Mouse (Mus musculus) testis, adult 2 months (tissue): ENCODE measurements around the gene Prrc2a. TPM values are rescaled to one million over a fixed set of nuclear protein-coding genes. Genes with fewer than 3 reads are reported as not detected.

Source experiments
- H3K27ac ChIP-seq: fragments of 200-500 bp; 2 replicates; pipeline ENCODE4 v1.5.1; 2012; ENCODE audit warnings: low read depth, low read length; ENCODE audit not compliant: control insufficient read depth, insufficient read depth
- H3K27me3 ChIP-seq: fragments of 200-500 bp; 2 replicates; pipeline ENCODE4 v1.6.1; 2012; ENCODE audit warnings: mild to moderate bottlenecking, low read length, moderate library complexity; ENCODE audit not compliant: control insufficient read depth, insufficient read depth
- H3K36me3 ChIP-seq: fragments of 200-500 bp; 2 replicates; pipeline ENCODE4 v1.6.1; 2012; ENCODE audit warnings: mild to moderate bottlenecking, low read length; ENCODE audit not compliant: control insufficient read depth, insufficient read depth
- H3K4me1 ChIP-seq: fragments of 200-500 bp; 2 replicates; pipeline ENCODE4 v1.6.1; 2012; ENCODE audit warnings: low read length; ENCODE audit not compliant: control insufficient read depth, insufficient read depth
- H3K4me3 ChIP-seq: fragments of 200-500 bp; 2 replicates; pipeline ENCODE4 v1.5.1; 2012; ENCODE audit warnings: low read depth, mild to moderate bottlenecking, low read length, moderate library complexity, mixed read lengths; ENCODE audit not compliant: control insufficient read depth
- CTCF ChIP-seq: fragments of 200-500 bp; IDR thresholded peaks from 2 replicates; pipeline ENCODE4 v1.5.1; 2012; ENCODE audit warnings: low read depth, mild to moderate bottlenecking, inconsistent platforms, low read length, moderate library complexity; ENCODE audit not compliant: control insufficient read depth, insufficient read depth, insufficient replicate concordance
- POLR2A ChIP-seq: fragments of 200-500 bp; IDR thresholded peaks from 2 replicates; pipeline ENCODE4 v1.6.1; 2012; ENCODE audit warnings: low read depth, mild to moderate bottlenecking, inconsistent platforms, low read length, moderate library complexity; ENCODE audit not compliant: control insufficient read depth
- polyA plus RNA-seq: library from polyadenylated mRNA; depleted of rRNA; stranded (reverse); fragments of >200 nt; gene quantifications from 2 replicates; pipeline ENCODE4 v1.2.3, GENCODE M21; 2012

Gene Prrc2a
- polyA plus RNA-seq, 1 experiment = 515 TPM

DNA sequence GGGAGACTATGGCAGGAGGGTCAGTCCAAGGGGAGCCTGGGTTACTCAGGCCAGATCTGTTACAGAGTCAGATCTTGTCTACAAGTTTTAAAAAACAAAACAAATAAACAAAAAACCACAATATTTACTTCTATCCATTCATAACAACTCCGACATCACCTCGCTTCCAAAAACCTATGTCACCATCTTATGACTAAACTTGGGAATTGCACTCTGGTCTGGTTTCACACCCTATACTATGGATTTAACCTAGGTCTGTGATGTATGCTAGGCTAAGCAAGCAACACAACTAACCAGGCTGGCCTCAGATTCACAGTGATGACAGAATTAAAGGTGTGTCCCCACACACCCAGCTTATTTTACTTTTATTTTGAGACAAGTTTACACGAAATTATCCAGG is 58.2 kb downstream of the Prrc2a start:
- Histone ChIP-seq H3K27ac (no peak overlapping the region), H3K4me3 (no peak overlapping the region), H3K4me1 (peaks cover 5% of the 10 kb centered on the region), H3K36me3 (no peaks in the 10 kb centered on the region; the same call in 1 of the 2 replicates), H3K27me3 (no peaks in the 10 kb centered on the region)
- no peak for TF ChIP-seq CTCF
- TF ChIP-seq POLR2A = no peak

DNA sequence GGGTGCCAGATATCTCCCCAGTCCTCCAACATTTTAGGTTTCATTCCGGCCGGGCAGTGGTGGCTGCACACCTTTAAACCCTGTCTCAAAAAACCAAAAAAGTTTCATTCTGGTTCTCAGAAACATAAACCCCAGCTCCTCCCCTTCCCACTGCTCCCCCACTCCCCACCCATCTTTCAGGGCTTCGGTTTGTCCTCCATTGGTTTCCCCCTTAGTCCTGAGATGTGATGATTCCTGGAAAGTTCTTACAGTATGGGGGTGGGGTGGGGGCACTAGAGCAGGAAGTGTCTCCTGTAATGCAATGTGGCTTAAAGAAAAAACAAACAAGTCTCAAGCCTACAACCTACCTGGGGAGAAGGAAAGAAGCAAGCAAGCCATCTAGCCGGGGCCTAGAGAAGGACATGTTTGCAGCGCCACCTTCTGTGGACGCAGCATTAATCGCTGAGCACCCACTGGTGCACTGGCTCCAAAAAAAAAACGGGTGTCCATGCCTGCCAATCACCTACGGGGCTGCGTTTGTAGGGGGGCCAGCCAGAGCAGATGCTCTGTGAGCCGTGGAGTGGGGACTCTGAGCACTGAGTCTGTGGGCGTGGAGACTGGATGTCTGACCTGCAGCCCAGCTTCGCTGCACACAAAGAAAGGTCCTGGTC is 58.8 kb downstream of the Prrc2a start:
- peak; percentile 35; the same call in 1 of the 2 replicates for TF ChIP-seq CTCF
- no peak for TF ChIP-seq POLR2A
- H3K36me3 ChIP-seq = no peaks in the 10 kb centered on the region; the same call in 1 of the 2 replicates
- no peak overlapping the region for H3K27ac ChIP-seq
- no peaks in the 10 kb centered on the region for H3K27me3 ChIP-seq
- H3K4me1 ChIP-seq = peaks cover 5% of the 10 kb centered on the region
- H3K4me3 ChIP-seq = no peak overlapping the region

DNA sequence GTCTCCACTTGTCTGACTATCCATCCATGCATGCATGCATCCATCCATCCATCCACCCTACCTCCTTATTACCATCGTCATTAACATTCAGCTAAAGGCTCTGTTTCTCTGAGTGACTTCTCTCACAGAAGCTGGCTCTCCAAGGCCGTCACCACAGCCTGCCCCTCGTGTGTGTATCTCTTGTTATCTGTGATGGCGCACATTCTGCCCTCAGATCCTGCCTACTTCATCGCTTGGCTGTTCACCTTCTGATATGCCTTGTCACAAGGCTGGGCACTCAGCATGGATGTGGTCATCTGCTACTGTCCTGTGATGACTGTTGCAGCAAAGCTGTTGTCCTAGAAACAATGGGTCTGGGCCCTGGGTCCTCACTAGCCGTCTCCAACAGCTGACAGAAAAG is 59.9 kb downstream of the Prrc2a start:
- Histone ChIP-seq H3K36me3 (no peaks in the 10 kb centered on the region; the same call in 1 of the 2 replicates), H3K27ac (no peak overlapping the region), H3K4me3 (no peak overlapping the region), H3K27me3 (no peaks in the 10 kb centered on the region), H3K4me1 (peaks cover 2% of the 10 kb centered on the region)
- TF ChIP-seq CTCF (no peak), POLR2A (no peak)

DNA sequence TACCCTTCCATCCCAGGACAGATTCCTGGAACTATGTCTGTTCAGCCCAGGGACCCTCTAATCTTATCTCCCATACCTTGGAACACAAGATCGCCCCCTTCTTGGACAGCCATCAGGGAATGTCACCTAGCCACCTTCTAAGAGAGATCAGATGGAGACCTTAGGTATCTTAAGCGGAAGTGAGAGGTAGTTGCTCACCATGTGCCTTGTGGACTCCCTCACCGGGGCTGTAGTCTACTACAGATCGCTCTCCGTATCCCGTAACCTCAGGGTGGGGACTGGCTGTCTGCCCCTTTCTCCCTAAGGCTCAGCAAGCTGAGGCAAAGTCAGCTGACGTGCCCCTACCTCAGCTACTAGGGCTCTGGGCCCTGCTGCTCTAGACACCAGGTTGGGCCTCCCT is 60.6 kb downstream of the Prrc2a start:
- peaks cover 2% of the 10 kb centered on the region for H3K4me1 ChIP-seq
- no peak overlapping the region for H3K4me3 ChIP-seq
- no peaks in the 10 kb centered on the region for H3K27me3 ChIP-seq
- H3K27ac ChIP-seq = no peak overlapping the region
- TF ChIP-seq POLR2A = no peak
- TF ChIP-seq CTCF = no peak
- no peaks in the 10 kb centered on the region; the same call in 1 of the 2 replicates for H3K36me3 ChIP-seq

DNA sequence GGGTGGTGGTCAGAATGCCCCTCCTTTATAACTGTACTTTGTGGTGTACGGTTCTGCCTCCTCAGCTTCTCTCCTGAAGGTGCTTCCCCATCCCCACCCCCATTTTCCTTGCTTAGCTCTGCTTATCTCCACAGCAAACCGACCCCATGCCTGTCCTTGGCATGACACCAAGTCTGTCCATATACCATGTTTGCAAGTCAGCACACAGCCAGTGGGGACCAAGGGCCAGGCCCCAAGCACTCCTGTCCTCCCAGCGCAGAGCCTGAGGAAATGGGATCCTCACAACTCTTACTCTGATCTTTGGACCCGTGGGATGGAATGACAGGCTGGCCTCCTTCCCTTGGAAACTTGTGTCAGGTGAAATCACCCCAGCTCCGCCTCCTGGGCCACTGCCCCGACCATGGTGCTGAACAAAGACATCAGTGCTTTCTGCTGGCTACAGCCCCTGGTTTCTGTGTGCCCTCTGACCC is 61.4 kb downstream of the Prrc2a start:
- Histone ChIP-seq H3K36me3 (no peaks in the 10 kb centered on the region; the same call in 1 of the 2 replicates), H3K27ac (no peak overlapping the region), H3K27me3 (no peaks in the 10 kb centered on the region), H3K4me3 (no peak overlapping the region), H3K4me1 (no peaks in the 10 kb centered on the region)
- TF ChIP-seq CTCF = no peak
- TF ChIP-seq POLR2A = no peak

DNA sequence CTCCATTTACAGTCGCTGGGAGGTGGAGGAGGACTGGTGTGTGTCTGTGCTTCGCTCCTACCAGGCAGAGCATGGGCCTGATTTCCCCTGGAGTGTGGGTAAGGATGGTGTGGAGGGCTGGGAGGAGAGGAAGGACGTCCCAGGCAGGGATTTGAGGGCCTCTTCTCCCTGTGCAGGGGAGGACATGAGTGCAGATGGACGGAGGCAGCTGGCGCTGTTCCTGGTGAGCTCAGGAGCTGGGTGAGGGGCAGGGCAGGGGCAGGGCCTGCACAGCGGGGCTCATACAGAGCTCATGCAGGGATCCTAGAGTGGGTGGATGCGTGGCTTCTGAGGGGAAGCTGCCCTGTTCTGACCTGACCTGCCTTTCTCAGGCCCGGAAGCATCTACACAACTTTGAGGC is 62.4 kb downstream of the Prrc2a start:
- H3K4me3 ChIP-seq = no peak overlapping the region
- H3K27ac ChIP-seq = no peak overlapping the region
- H3K4me1 ChIP-seq = no peaks in the 10 kb centered on the region
- TF ChIP-seq CTCF = no peak
- TF ChIP-seq POLR2A = no peak
- H3K36me3 ChIP-seq = no peaks in the 10 kb centered on the region; the same call in 1 of the 2 replicates
- H3K27me3 ChIP-seq = no peaks in the 10 kb centered on the region

DNA sequence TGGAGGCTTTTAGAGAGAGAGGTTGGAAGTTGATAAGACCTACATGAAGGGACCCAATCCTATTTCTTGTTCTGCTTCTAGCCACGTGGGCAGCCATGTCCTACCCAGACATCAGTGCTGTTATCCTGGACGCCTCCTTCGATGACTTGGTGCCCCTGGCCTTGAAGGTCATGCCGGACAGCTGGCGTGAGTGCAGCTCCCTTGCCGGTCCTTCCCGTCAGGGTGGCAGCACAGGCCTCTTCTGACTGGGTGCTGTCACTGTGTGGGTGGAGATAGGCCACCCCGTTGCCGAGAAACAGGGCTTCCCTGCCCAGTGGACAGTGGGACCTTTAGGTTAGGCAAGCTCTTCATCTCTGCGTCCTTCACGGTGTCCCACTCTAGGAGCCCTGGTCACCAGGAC is 63.5 kb downstream of the Prrc2a start:
- no peak overlapping the region for H3K27ac ChIP-seq
- no peak overlapping the region for H3K4me3 ChIP-seq
- no peaks in the 10 kb centered on the region; the same call in none of the 2 replicates for H3K36me3 ChIP-seq
- H3K4me1 ChIP-seq = no peaks in the 10 kb centered on the region
- TF ChIP-seq CTCF = no peak
- no peaks in the 10 kb centered on the region for H3K27me3 ChIP-seq
